18 mouse cellular contexts compared by ENCODE assay signal in genomic region chr4:30933030-30933987, GRCm38 (mm10).
"Had no signal": no experiment of that assay in that cellular context is flagged by ENCODE, and none has a peak within 500 bp of the region (broad histone marks: within the 10 kb centered on the region; RNA-seq: fewer than 3 reads in every experiment).

No protein-coding gene starts in this region.

- ATAC-seq: liver, postnatal 0 days had no signal

- H3K27me3 ChIP-seq: limb, embryonic 12.5 days; liver, embryonic 13.5 days; lung, embryonic 15.5 days; megakaryocyte, embryonic 14.5 days; midbrain, embryonic 12.5 days; neural tube, embryonic 15.5 days had no signal

- H3K4me2 ChIP-seq: limb, embryonic 12.5 days; liver, embryonic 13.5 days; lung, embryonic 15.5 days; midbrain, embryonic 12.5 days; neural tube, embryonic 15.5 days had no signal

- H3K9ac ChIP-seq: limb, embryonic 12.5 days; liver, embryonic 13.5 days; liver, postnatal 0 days; lung, embryonic 15.5 days; midbrain, embryonic 12.5 days; neural tube, embryonic 15.5 days had no signal

- H3K9me3 ChIP-seq: limb, embryonic 12.5 days; liver, embryonic 13.5 days; lung, embryonic 15.5 days; megakaryocyte, embryonic 14.5 days; midbrain, embryonic 12.5 days; neural tube, embryonic 15.5 days had no signal

- DNase-seq: kidney, postnatal 25 days; layer of hippocampus, adult 9-11 months; layer of hippocampus, postnatal 36 days; liver; liver, embryonic 13.5 days; liver, postnatal 0 days; lung, postnatal 14 days; right cerebral cortex, adult 18-20 months; right cerebral cortex, postnatal 4 days; spleen, adult 18-20 months; thymus, adult 18-20 months; thymus, postnatal 25 days had no signal

- H3K27ac ChIP-seq: limb, embryonic 12.5 days; liver, embryonic 13.5 days; lung, embryonic 15.5 days; macrophage; midbrain, embryonic 12.5 days; neural tube, embryonic 15.5 days had no signal

- H3K4me3 ChIP-seq: limb, embryonic 12.5 days; liver, embryonic 13.5 days; lung, embryonic 15.5 days; megakaryocyte, embryonic 14.5 days; midbrain, embryonic 12.5 days; neural tube, embryonic 15.5 days had no signal

- H3K36me3 ChIP-seq: limb, embryonic 12.5 days; liver, embryonic 13.5 days; lung, embryonic 15.5 days; midbrain, embryonic 12.5 days; neural tube, embryonic 15.5 days had no signal

- H3K4me1 ChIP-seq: limb, embryonic 12.5 days; liver, embryonic 13.5 days; lung, embryonic 15.5 days; megakaryocyte, embryonic 14.5 days; midbrain, embryonic 12.5 days; neural tube, embryonic 15.5 days had no signal
